Mouse (Mus musculus) monocyte, adult 5-6 weeks (primary cell): ENCODE results near the gene Arhgap23. TPM values are rescaled to one million over a fixed set of nuclear protein-coding genes. Genes with fewer than 3 reads are reported as not detected.

Experiments used
- ATAC-seq: fragments of 153-309, 156-312 bp; replicated peaks from 2 replicates; pipeline ENCODE4 v1.8.0; 2017; ENCODE audit warnings: mild to moderate bottlenecking; ENCODE audit not compliant: low TSS enrichment, insufficient number of reproducible peaks, severe bottlenecking, poor library complexity, low FRiP score
- total RNA-seq: library from RNA; stranded (forward); fragments of 200-1000, 200-491, 200-594 nt; gene quantifications from 3 replicates; pipeline ENCODE4 v1.2.3, GENCODE M21; 2017

The Arhgap23 gene
- total RNA-seq, 1 experiment from 2014 or later, result 5.0 TPM

DNA sequence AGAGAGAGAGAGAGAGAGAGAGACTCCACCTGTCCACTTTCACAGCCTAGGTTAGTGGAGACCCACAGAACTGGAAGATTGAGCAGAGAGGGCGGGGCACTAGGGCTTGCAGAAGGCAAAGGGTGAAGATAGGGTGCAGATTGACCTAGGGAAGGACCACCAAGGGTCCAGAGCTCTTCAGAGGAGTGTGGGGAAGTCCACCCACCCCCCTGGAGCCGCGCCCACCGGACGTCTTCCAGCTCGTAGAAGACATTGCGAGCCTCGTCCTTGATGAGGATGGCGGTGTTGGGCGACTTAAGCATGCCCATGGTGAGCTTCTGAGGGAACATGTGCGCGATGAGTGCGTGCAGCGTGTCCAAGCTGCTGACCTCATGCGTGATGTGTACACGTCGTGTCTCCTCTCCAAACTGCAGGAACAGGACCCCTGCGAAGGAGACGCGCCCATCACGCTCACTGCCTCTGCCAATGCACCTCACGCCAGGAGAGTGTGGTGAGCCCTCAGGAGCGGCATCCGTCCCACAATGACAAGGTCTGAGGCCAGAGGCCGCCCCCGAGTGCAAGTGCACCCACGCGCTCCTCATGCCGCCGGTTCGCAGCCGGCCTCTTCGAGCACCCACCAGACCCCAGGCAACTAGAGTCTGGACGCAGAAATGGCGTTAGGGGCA, 120.9 kb downstream of the Arhgap23 start:
- ATAC-seq, result no peak

- no peak for ATAC-seq
These were observed 121.7 kb downstream of the Arhgap23 start for GRCm38 (mm10) chr11:97536835-97537579.

- no peak for ATAC-seq
These were observed 122.3 kb downstream of the Arhgap23 start for GRCm38 (mm10) chr11:97537580-97538089.

DNA sequence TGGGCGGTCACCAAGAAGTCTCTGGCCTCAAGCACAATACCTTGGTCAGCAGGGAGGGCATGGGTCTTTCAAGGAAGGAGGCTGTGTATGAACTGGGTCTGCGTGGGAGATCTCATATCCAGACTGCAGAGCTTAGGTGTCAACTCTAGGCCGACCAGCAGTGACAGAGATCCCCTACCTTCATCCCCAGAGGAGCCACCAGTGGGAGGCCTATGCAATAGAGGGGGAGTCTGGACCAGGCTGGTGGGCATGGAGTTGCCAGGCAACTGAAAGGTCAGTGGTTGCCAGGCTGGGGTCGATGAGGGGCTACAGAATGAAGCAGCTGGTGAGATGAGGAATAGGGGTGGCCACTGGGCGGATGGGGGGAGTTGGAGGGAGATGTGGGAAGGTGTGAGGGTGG, 124.3 kb downstream of the Arhgap23 start:
- no peak for ATAC-seq

GRCm38 (mm10) chr11:97540136-97540535, 124.8 kb downstream of the Arhgap23 start:
- no peak for ATAC-seq

DNA sequence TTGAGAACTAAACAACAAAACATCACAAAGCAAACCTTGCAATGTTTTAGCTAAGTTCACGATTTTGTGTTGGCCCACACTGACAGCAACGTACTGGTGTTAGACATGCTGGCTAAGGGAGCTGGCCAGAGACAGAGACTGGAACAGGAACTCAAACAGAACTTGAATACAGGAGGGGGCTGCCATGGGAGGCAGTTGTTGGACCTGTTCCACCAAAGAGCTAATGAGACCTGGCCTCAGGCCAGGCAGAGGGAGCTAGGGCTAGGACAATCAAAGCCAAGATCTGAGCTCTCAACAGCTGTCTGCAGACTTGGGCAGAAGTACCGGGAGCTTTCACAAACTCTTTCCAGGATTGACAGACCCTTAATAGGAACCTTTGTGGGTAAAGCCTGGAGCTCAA, 125.3 kb downstream of the Arhgap23 start:
- ATAC-seq, result no peak

- no peak for ATAC-seq
These were observed 127.1 kb downstream of the Arhgap23 start for GRCm38 (mm10) chr11:97542171-97543150.

DNA sequence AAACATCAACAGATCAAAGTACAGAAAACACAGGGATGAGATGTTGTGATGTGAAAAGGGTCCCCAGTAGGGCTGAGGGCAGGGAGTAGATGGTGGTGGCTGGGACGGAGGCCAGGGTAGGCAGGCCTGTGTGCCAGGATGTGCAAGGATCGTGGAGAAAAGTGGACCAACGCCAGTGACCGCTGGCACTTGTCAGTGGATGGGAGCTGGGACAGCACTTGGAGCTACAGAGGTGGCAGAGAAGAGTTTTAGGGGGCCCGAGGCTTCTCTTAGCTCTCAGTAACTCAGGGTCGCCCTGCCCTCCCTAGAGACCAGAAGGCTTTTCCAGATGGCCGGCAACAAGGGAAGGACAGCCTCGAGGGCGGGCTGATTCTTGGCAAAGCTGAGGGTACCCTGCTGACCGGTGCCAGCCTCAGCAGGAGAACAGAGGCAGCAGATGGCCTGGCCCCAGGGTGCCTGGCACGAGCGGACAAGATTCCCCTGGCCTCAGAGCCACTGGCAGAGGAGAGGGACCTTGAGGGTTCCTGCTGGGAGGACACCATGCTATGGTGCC, 127.9 kb downstream of the Arhgap23 start:
- no peak for ATAC-seq

- no peak for ATAC-seq
These were observed 128.6 kb downstream of the Arhgap23 start for GRCm38 (mm10) chr11:97543883-97544282.

DNA sequence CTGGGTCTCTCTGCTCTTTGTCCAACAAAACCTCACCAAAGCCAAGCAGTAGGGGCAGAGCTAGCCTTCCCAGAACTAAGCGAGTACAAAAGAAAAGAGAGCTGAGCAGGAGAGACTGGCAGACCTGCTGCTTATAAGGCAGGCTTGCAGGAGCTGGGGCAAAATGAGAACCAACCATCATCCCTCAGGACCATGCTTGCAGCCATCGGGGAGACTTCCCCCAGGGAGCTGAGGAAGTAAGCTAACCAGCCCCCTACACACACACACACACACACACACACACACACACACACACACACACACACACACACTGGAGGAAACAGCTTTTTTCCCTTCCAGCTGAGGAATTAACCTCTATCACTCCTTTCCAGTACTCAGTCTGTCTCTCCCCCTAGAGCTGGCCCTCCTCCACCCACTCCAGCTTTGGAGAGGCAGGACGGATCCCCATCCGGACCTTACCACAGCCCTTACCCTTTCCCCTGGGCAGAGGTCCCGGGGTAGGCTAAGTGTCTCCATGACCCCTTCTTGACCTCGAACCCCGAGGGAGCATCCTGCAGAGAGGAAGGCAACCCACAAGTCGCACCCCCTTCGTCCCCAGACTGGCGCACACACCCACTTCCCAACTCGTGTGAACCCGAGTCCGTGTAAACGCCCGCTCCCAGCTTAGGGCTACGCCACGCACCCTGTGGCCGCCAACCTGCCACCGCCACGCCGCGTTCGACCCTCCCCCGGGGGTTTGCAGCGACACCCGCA, 130.7 kb downstream of the Arhgap23 start:
- ATAC-seq, result no peak

GRCm38 (mm10) chr11:97546804-97547411, 131.6 kb downstream of the Arhgap23 start:
- no peak for ATAC-seq

DNA sequence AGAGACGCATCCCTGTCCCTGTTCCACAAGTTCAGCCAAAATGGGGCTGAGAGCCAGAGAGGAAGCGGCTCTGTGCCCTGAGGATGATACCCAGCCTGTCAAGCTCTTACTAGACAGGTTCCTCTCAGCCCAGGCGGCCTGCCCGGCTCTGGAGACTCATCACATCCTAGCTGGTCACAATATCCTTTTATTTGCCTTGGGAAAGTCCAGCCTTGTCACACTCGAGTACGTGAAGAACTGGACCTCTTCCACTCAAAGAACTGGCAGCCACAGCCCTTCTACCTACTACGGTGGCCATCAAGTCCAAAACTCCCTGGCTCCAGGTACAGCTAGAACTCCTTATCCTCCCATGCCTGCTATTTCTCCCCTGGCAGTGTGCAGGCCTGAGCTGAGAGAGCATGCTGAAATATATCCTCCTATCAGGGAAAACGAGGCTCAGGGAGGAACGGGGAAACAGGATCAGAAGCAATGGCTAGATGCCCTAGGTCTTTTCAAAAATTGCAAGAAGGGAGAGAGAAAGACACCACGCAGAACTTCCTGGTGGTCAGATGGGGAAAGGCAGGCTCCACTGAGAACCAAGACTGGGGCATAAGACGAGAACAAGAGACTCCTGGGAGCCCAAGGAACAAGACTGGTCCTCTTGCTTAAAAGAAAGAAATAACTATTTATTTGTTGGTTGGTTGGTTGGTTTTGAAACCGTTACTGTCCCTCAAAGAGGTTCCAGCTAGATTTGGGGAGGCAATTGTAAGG, 132.8 kb downstream of the Arhgap23 start:
- ATAC-seq, result no peak

DNA sequence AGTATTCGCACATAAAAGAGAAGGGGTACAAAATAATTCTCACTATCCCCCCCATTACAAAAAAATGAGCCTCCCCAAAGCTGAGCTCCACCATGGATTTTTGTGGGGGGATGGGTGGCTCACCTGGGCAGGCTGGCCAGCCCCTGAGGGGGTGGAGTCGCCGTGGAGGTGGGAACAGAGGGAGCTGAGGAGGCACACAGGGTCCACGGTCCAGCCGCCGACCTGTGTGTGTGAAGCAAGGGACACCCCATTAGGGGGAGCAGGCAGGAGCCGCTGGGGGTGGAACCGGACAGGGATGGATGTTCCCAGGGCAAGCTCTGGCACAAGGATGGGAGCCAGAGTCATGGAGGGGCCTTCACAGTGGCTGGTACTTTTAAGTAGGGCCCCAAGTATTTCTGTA, 133.4 kb downstream of the Arhgap23 start:
- ATAC-seq, result no peak
